Mouse (Mus musculus): Measurements from ENCODE around the gene Msrb2. TPM values are rescaled to one million over a fixed set of nuclear protein-coding genes. Genes with fewer than 3 reads are reported as not detected.

Gene Msrb2
- polyA plus RNA-seq, 1 experiment from 2014 or later, result 12.1 TPM

DNA sequence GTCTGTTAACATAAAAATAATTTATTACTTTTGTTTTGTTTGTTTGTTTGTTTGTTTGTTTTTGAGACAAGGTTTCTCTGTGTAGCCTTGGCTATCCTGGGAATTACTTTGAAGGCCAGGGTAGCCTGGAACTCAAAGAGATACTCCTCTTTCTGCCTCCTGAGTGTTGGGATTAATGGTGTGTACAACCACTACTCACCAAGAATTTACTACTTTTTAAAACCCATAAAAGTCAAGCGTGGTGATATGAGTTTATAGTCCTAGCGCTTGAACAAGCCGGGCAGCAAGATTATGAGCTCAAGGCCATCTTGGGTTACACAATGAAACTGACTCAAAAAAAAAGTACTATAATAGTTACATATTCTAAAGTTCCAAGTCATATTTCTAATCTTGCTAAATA lies 20.4 kb downstream of the Msrb2 start:
- Histone ChIP-seq H3K27me3 (ENCODE audit: control insufficient read depth, insufficient read depth, low read length) (no peaks in the 10 kb centered on the region), H3K9me3 (ENCODE audit: control insufficient read depth, low read length) (no peaks in the 10 kb centered on the region), H3K9ac (ENCODE audit: low read length) (no peak overlapping the region), H3K36me3 (ENCODE audit: control insufficient read depth, insufficient read depth, low read length) (no peaks in the 10 kb centered on the region), H3K4me3 (ENCODE audit: low read depth, low read length) (no peak overlapping the region), H3K4me2 (replicated peaks; ENCODE audit: low read depth) (no peak overlapping the region), H3K4me1 (replicated peaks; ENCODE audit: control insufficient read depth, insufficient read depth) (no peaks in the 10 kb centered on the region), H3K27ac (replicated peaks) (no peak overlapping the region)
- no peak for ATAC-seq (ENCODE audit: low FRiP score, low TSS enrichment)
- WGBS, result 85% methylated on average over 3 of the region's 3 CpGs
- TF ChIP-seq EP300 (optimal IDR thresholded peaks at IDR 0.05), result no peak
- TF ChIP-seq CTCF (IDR thresholded peaks at IDR 0.05; ENCODE audit: low read depth), result no peak
- no peak for DNase-seq (ENCODE audit: low spot score)

DNA sequence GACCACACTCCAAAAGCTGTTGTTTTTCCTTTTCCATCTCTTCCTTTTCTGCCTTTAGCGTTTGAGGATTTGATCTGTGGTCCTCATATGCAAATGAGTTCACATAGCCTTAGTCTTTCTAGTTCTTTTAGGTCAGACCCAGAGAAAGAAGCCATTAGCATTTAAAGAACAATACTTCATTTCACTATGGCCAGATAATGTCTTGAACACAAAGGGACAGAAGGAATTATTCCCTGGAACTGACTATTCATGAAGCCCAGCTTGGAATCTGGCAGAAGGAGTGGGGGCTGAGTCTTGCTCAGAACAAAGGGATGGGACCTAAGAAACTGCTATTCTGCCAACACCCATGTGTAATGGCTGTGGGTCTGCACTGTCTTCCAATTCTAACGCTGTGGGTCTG lies 21.6 kb downstream of the Msrb2 start:
- Histone ChIP-seq H3K27me3 (ENCODE audit: control insufficient read depth, insufficient read depth, low read length) (no peaks in the 10 kb centered on the region), H3K27ac (replicated peaks) (no peak overlapping the region)

DNA sequence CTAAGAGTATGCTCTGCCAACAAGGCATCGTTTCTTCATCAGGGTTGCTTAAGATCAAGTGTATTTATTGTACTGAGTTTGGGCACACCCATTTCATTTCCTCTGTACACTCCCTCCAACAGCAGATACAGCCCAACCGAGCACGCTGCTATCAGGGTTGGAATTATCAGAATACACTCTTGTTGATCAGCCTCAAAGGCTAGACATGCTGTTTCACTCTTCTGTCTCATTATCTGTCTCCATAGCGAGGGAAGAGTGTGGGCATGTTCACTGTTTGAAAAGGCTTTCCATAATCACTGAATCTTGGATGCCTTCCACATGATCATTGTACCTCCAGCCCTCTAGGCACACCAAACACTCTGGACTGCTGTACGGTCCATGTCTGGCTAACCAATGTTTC lies 34.2 kb downstream of the Msrb2 start:
- Histone ChIP-seq H3K27me3 (ENCODE audit: control insufficient read depth, insufficient read depth, low read length) (no peaks in the 10 kb centered on the region), H3K4me3 (ENCODE audit: low read depth, low read length) (no peak overlapping the region), H3K36me3 (ENCODE audit: control insufficient read depth, insufficient read depth, low read length) (no peaks in the 10 kb centered on the region), H3K9ac (ENCODE audit: low read length) (no peak overlapping the region), H3K4me2 (replicated peaks; ENCODE audit: low read depth) (no peak overlapping the region), H3K9me3 (ENCODE audit: control insufficient read depth, low read length) (no peaks in the 10 kb centered on the region), H3K27ac (replicated peaks) (no peak overlapping the region), H3K4me1 (replicated peaks; ENCODE audit: control insufficient read depth, insufficient read depth) (no peaks in the 10 kb centered on the region)
- TF ChIP-seq CTCF (IDR thresholded peaks at IDR 0.05; ENCODE audit: low read depth) (no peak), EP300 (optimal IDR thresholded peaks at IDR 0.05) (no peak)
- 41% methylated on average over 5 of the region's 5 CpGs for WGBS
- ATAC-seq (ENCODE audit: low FRiP score, low TSS enrichment) (no peak), DNase-seq (ENCODE audit: low spot score) (no peak)

More for the DNA sequence above, 21.6 kb downstream of the Msrb2 start:
- DNase-seq (ENCODE audit: low spot score), result no peak
- TF ChIP-seq CTCF (IDR thresholded peaks at IDR 0.05; ENCODE audit: low read depth) (no peak), EP300 (optimal IDR thresholded peaks at IDR 0.05) (no peak)
- no peaks in the 10 kb centered on the region for H3K9me3 ChIP-seq (ENCODE audit: control insufficient read depth, low read length)
- no peak overlapping the region for H3K4me3 ChIP-seq (ENCODE audit: low read depth, low read length)
- WGBS, result 46% methylated on average over 2 of the region's 2 CpGs
- H3K9ac ChIP-seq (ENCODE audit: low read length), result no peak overlapping the region
- H3K4me1 ChIP-seq (replicated peaks; ENCODE audit: control insufficient read depth, insufficient read depth), result no peaks in the 10 kb centered on the region
- H3K36me3 ChIP-seq (ENCODE audit: control insufficient read depth, insufficient read depth, low read length), result no peaks in the 10 kb centered on the region
- H3K4me2 ChIP-seq (replicated peaks; ENCODE audit: low read depth), result no peak overlapping the region
- ATAC-seq (ENCODE audit: low FRiP score, low TSS enrichment), result no peak

DNA sequence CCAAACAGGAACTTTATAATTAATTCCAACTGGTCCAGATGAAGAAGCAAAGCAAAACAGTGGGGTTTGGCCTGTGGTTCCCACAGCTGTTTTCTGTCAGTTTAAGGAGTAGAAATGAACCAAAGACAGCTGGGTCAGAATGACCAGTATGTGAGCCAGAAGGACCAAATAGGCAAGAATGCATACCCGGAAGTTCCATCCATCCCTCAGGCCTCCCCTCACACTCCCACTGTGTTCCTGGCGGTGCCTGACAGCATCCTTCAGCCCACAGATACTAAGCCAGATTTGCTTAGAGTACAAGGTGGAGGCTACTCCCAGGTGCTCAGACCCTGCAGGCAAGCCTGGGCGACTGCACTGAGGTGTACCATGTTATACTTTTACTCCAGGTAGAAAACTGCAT lies 35.3 kb downstream of the Msrb2 start:
- no peak for ATAC-seq (ENCODE audit: low FRiP score, low TSS enrichment)
- no peak overlapping the region for H3K4me2 ChIP-seq (replicated peaks; ENCODE audit: low read depth)
- WGBS, result 33% methylated on average over 3 of the region's 3 CpGs

DNA sequence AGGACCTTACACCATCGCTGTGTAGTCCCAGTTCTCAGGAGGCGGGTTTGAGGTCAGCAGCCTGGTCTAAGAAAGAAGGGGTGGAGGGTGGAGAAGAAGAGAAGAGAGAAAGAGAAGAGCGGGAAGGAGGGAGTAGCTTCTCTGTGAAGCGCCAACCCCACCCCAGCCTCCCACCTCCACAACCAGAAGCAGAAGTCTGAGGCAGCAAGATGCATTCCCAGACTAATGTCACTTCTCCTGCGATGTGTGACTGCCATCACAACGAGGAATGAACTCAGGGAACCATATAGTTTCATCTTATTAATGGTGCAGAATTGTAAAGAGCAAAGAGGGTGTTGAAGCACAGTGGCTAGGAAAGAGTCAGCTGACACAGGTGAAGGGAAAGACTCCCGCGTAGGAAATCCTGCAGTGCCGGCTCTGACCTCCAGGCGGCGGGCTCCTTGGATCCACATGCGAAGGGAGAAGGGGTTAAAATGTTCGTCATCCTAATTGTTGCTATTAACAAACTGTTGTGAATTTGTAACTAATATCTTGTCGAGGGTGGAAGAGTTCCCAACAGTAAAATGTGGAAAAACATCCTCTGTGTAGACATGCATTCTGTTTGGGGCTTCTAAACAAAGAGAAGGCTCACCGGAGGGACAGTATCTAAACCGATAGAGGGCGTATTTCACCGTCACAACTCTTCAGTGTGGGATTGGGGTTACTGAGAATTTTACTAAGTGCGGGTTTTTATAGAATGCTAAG lies 43.2 kb downstream of the Msrb2 start:
- H3K4me2 ChIP-seq (replicated peaks; ENCODE audit: low read depth), result peak overlapping the region; percentile 42
- no peaks in the 10 kb centered on the region for H3K4me1 ChIP-seq (replicated peaks; ENCODE audit: control insufficient read depth, insufficient read depth)
- H3K27ac ChIP-seq (replicated peaks), result no peak overlapping the region
- H3K36me3 ChIP-seq (ENCODE audit: control insufficient read depth, insufficient read depth, low read length), result no peaks in the 10 kb centered on the region
- no peaks in the 10 kb centered on the region for H3K27me3 ChIP-seq (ENCODE audit: control insufficient read depth, insufficient read depth, low read length)
- 19% methylated on average over 19 of the region's 19 CpGs for WGBS
- DNase-seq (ENCODE audit: low spot score) (peak; percentile 71), ATAC-seq (ENCODE audit: low FRiP score, low TSS enrichment) (peak; percentile 51; the same call in 1 of the 2 replicates)
- H3K9ac ChIP-seq (ENCODE audit: low read length), result no peak overlapping the region
- TF ChIP-seq CTCF (IDR thresholded peaks at IDR 0.05; ENCODE audit: low read depth), result peak; percentile 81
- TF ChIP-seq EP300 (optimal IDR thresholded peaks at IDR 0.05), result no peak
- H3K4me3 ChIP-seq (ENCODE audit: low read depth, low read length), result peak overlapping the region; percentile 30
- no peaks in the 10 kb centered on the region for H3K9me3 ChIP-seq (ENCODE audit: control insufficient read depth, low read length)

More for the DNA sequence above, 35.3 kb downstream of the Msrb2 start:
- DNase-seq (ENCODE audit: low spot score), result no peak
- Histone ChIP-seq H3K4me3 (ENCODE audit: low read depth, low read length) (no peak overlapping the region), H3K27me3 (ENCODE audit: control insufficient read depth, insufficient read depth, low read length) (no peaks in the 10 kb centered on the region), H3K4me1 (replicated peaks; ENCODE audit: control insufficient read depth, insufficient read depth) (no peaks in the 10 kb centered on the region), H3K36me3 (ENCODE audit: control insufficient read depth, insufficient read depth, low read length) (no peaks in the 10 kb centered on the region), H3K27ac (replicated peaks) (0 out of 2 replicates have a peak overlapping the region, but pooled peaks have one; percentile 8), H3K9me3 (ENCODE audit: control insufficient read depth, low read length) (no peaks in the 10 kb centered on the region), H3K9ac (ENCODE audit: low read length) (no peak overlapping the region)
- no peak for TF ChIP-seq EP300 (optimal IDR thresholded peaks at IDR 0.05)
- no peak for TF ChIP-seq CTCF (IDR thresholded peaks at IDR 0.05; ENCODE audit: low read depth)

DNA sequence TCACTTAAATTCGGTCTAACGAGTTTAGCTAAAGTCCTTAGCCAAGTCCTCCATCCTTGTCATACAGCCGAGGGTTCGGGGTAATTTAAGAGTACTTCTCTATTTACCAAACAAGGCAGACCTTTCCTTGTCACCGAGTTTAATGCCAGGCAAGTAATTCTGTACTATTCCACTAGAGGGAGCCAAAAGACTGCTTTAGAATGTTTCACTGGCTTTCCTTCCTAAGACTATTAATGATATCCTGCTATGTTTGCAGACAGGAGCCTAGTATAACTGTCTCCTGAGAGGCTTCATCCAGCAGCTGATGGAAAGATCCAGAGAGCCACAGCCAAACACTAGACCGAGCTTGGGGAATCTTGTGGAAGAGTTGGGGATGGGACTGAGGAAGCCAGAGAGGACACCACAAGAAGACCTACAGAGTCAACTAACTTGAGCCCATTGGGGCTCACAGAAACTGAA lies 43.9 kb downstream of the Msrb2 start:
- DNase-seq (ENCODE audit: low spot score) (peak; percentile 17), ATAC-seq (ENCODE audit: low FRiP score, low TSS enrichment) (peak; percentile 61; the same call in 1 of the 2 replicates)
- Histone ChIP-seq H3K9me3 (ENCODE audit: control insufficient read depth, low read length) (no peaks in the 10 kb centered on the region), H3K9ac (ENCODE audit: low read length) (no peak overlapping the region), H3K27me3 (ENCODE audit: control insufficient read depth, insufficient read depth, low read length) (no peaks in the 10 kb centered on the region), H3K4me1 (replicated peaks; ENCODE audit: control insufficient read depth, insufficient read depth) (no peaks in the 10 kb centered on the region), H3K4me3 (ENCODE audit: low read depth, low read length) (peak overlapping the region; percentile 30; the same call in 1 of the 2 replicates), H3K4me2 (replicated peaks; ENCODE audit: low read depth) (peak overlapping the region; percentile 42), H3K36me3 (ENCODE audit: control insufficient read depth, insufficient read depth, low read length) (no peaks in the 10 kb centered on the region), H3K27ac (replicated peaks) (no peak overlapping the region)
- 2% methylated on average over 6 of the region's 6 CpGs for WGBS
- TF ChIP-seq EP300 (optimal IDR thresholded peaks at IDR 0.05) (no peak), CTCF (IDR thresholded peaks at IDR 0.05; ENCODE audit: low read depth) (peak; percentile 87)
